ENCODE assay signal across 11 mouse cellular contexts in genomic region chr9:71975141-71975540, GRCm38 (mm10).
DNase-seq lines count a peak whose midpoint lies in the region; ATAC-seq and TF ChIP-seq lines count a peak whose summit lies in the region.
"Had no signal": no experiment of that assay in that cellular context is flagged by ENCODE, and none has a peak within 500 bp of the region (broad histone marks: within the 10 kb centered on the region; RNA-seq: fewer than 3 reads in every experiment).

No protein-coding gene starts in this region.

- no peaks in the 10 kb centered on the region for H3K36me3 ChIP-seq in kidney, embryonic 15.5 days
- H3K36me3 ChIP-seq in forebrain, embryonic 16.5 days (ENCODE audit: control insufficient read depth, insufficient read depth) = no peaks in the 10 kb centered on the region
- H3K36me3 ChIP-seq in midbrain, postnatal 0 days (ENCODE audit: insufficient read depth, low read length) = no peaks in the 10 kb centered on the region
- H3K36me3 ChIP-seq: limb, embryonic 12.5 days had no signal

- no peaks in the 10 kb centered on the region for H3K9me3 ChIP-seq in kidney, embryonic 15.5 days (replicated peaks)
- no peaks in the 10 kb centered on the region for H3K9me3 ChIP-seq in forebrain, embryonic 16.5 days (ENCODE audit: control insufficient read depth, low read length)
- no peaks in the 10 kb centered on the region for H3K9me3 ChIP-seq in midbrain, postnatal 0 days (ENCODE audit: low read length)
- H3K9me3 ChIP-seq: limb, embryonic 12.5 days had no signal

- peak; percentile 19 to 38 for DNase-seq in cerebellum, postnatal 10 days
- DNase-seq in cerebellum, postnatal 25 days = no peak
- DNase-seq in kidney, adult 11 months = no peak
- DNase-seq in midbrain, postnatal 0 days (ENCODE audit: low spot score) = peak; percentile 44
- no peak for DNase-seq in lung, postnatal 4 days
- no peak for DNase-seq in left cerebral cortex, adult 9 months (ENCODE audit: low spot score in 2 of 2)
- DNase-seq: adrenal gland, postnatal 10 days; right cerebral cortex, adult 18-20 months had no signal

- H3K4me2 ChIP-seq in kidney, embryonic 15.5 days = no peak overlapping the region
- H3K4me2 ChIP-seq in forebrain, embryonic 16.5 days (ENCODE audit: low read length) = peak overlapping the region; percentile 25; the same call in 1 of the 2 replicates
- no peak overlapping the region for H3K4me2 ChIP-seq in midbrain, postnatal 0 days (ENCODE audit: low read depth, low read length, poor library complexity, severe bottlenecking)
- H3K4me2 ChIP-seq: limb, embryonic 12.5 days had no signal

- no peak overlapping the region for H3K9ac ChIP-seq in kidney, embryonic 15.5 days
- H3K9ac ChIP-seq in forebrain, embryonic 16.5 days (replicated peaks; ENCODE audit: low read depth, low read length) = no peak overlapping the region
- no peak overlapping the region for H3K9ac ChIP-seq in midbrain, postnatal 0 days (replicated peaks; ENCODE audit: low read length, poor library complexity, severe bottlenecking)
- H3K9ac ChIP-seq: limb, embryonic 12.5 days had no signal

- H3K4me3 ChIP-seq in kidney, embryonic 15.5 days (replicated peaks) = no peak overlapping the region
- H3K4me3 ChIP-seq in forebrain, embryonic 16.5 days (replicated peaks; ENCODE audit: low read length) = no peak overlapping the region
- H3K4me3 ChIP-seq in midbrain, postnatal 0 days (ENCODE audit: low read depth, low read length) = no peak overlapping the region
- H3K4me3 ChIP-seq: limb, embryonic 12.5 days had no signal

- 46% methylated on average over 4 of the region's 4 CpGs for WGBS in kidney, embryonic 15.5 days
- 17% methylated on average over 4 of the region's 4 CpGs for WGBS in forebrain, embryonic 16.5 days
- WGBS in midbrain, postnatal 0 days = 44% methylated on average over 4 of the region's 4 CpGs

- no peaks in the 10 kb centered on the region for H3K27me3 ChIP-seq in kidney, embryonic 15.5 days
- no peaks in the 10 kb centered on the region for H3K27me3 ChIP-seq in forebrain, embryonic 16.5 days (replicated peaks; ENCODE audit: control insufficient read depth, insufficient read depth, low read length)
- no peaks in the 10 kb centered on the region for H3K27me3 ChIP-seq in midbrain, postnatal 0 days (ENCODE audit: insufficient read depth, low read length)
- H3K27me3 ChIP-seq: limb, embryonic 12.5 days had no signal

- no peak for ATAC-seq in kidney, embryonic 15.5 days (replicated peaks; ENCODE audit: low FRiP score)
- peak; percentile 54 for ATAC-seq in forebrain, embryonic 16.5 days
- no peak for ATAC-seq in midbrain, postnatal 0 days (ENCODE audit: low FRiP score)

- no peak for TF ChIP-seq CTCF in midbrain, postnatal 0 days (IDR thresholded peaks at IDR 0.05)

- H3K4me1 ChIP-seq in kidney, embryonic 15.5 days = peaks cover 26% of the 10 kb centered on the region
- peaks cover 16% of the 10 kb centered on the region for H3K4me1 ChIP-seq in forebrain, embryonic 16.5 days (replicated peaks; ENCODE audit: control insufficient read depth, insufficient read depth, low read length)
- 0 out of 2 replicates have a peak, but pooled peaks cover 3% of the 10 kb centered on the region for H3K4me1 ChIP-seq in midbrain, postnatal 0 days (ENCODE audit: insufficient read depth, low read length)

- peak overlapping the region; percentile 69; the same call in 1 of the 2 replicates for H3K27ac ChIP-seq in kidney, embryonic 15.5 days
- peak overlapping the region; percentile 74 for H3K27ac ChIP-seq in forebrain, embryonic 16.5 days (ENCODE audit: low read length)
- no peak overlapping the region for H3K27ac ChIP-seq in midbrain, postnatal 0 days (ENCODE audit: low read depth, low read length)

Comparison
In these comparisons a context has a peak if more than half of its experiments do, and no peak if none do; other contexts are left out.
1. DNase-seq: peak in cerebellum, postnatal 10 days (2 of 2) and midbrain, postnatal 0 days (single experiment); none in cerebellum, postnatal 25 days (0 of 2), kidney, adult 11 months (single experiment), lung, postnatal 4 days (0 of 2) and left cerebral cortex, adult 9 months (0 of 2).